Mouse (Mus musculus) kidney, adult 8-10 months (tissue): ENCODE measurements around the gene Gm9112.
"Not testable (repeated sequence)": the region's sequence is repeated elsewhere in the genome, so short reads cannot be mapped to it uniquely, and the experiment has no call there.

Source experiments
- DNase-seq, 2 experiments: peaks; one replicate each; pipeline ENCODE4 v3.0.0; 2022

Gene Gm9112

DNA sequence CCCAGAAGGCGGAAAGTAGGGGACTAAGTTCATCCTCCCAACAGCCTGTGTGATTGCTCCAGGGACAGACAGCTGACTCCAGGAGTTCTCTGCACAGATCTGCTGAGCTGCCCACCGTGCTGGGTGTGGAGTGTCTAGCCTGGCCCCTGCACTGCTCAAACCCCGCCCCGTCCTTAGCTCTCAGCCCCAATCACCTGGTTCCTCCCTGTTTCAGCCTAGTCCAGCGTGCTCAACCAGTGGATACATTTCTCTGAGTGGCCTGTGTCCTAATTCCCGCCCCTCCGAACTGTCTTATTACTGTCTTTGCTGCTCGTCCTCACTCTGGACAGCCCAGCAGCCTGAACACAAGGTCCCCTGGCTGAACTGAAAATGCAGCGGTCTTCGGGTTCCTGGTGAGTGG, at the start of gene Gm9112, which contains the start of gene Dmrtc1b:
Gene Gm9112 (minus strand): TSS at position 101 of the 400 bp plus-strand sequence.
Gene Dmrtc1b (plus strand): TSS at position 331 of the 400 bp plus-strand sequence.
- not testable (repeated sequence) for DNase-seq

- not testable (repeated sequence) for DNase-seq
Measured at GRCm38 (mm10) chrX:102724226-102724625, 16.8 kb upstream of the Gm9112 start.

DNA sequence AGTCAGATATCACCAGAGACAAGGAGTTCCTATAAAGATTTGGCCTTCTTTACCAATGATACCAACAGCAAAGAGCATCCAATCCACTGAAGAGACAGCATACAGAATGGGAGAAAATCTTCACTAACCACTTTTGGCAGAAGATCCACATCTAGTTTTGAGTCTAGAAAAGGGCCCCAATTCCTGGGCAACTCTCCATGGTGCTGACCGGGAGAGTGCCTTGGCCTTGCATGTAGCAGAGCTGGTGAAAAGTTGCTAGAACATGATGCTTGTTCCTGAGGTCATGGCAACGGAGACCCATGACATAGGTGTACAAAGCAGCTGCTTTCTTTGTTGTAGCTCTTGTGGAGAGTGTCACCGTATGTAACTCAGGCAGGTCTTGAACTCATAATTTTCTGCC, 6.8 kb downstream of the Gm9112 start:
- not testable (repeated sequence) for DNase-seq

- peak; percentile 5 to 12 for DNase-seq
Measured at GRCm38 (mm10) chrX:102689252-102689651, 18.2 kb downstream of the Gm9112 start.

GRCm38 (mm10) chrX:102686872-102687271, 20.6 kb downstream of the Gm9112 start, which contains the start of gene Gm3880:
TSS of gene Gm3880 (minus strand) at chrX:102686972.
- DNase-seq = not testable (repeated sequence)

- not testable (repeated sequence) for DNase-seq
Measured at GRCm38 (mm10) chrX:102684706-102685105, 22.7 kb downstream of the Gm9112 start.

DNA sequence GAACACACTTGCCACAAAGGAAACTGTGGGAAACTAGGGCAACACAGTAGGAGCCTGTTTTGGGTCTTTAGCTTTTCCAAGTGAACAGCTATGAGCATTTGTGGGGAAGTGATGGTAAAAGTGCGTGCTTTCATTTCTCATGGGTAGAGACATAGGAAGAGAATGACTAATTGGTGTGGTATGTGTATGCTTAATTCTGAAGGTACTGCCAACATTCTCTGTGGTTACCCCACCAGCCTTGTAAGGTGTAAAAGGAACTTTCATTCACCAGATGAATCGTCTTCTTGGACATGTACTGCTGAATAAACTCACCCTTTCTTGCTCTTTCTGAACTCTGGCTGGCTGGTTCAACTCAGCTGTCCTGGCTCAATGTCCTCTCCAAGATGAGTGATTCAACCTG, 40.8 kb downstream of the Gm9112 start:
- no peak for DNase-seq

DNA sequence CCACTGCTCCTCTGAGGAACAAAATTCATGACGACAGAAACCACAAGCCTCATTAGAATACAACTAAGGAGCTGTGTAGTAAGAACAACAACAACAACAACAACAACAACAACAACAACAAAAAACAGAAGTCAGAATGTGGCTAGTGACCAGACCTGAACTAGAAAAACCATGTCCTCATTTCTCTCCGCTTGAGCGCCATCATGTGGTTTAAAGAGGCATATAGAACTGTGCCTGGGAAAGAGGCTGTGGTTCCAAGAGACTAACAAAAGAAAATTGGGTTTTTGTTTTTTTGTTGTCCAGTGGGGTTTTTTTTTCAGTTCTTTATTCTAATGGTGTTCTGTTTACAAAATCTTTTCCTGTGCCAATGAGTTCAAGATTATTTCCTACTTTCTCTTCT, 46.7 kb downstream of the Gm9112 start:
- DNase-seq = peak; percentile 4 to 31
